Mouse (Mus musculus) kidney, adult 18-20 months (tissue): ENCODE measurements around the gene Skap2.

Experiments
- DNase-seq: peaks from one replicate; pipeline ENCODE4 v3.0.0; 2021

Gene Skap2

GRCm38 (mm10) chr6:51886902-51887431, 125.4 kb downstream of the Skap2 start:
- DNase-seq = no peak

GRCm38 (mm10) chr6:51882880-51883274, 129.5 kb downstream of the Skap2 start:
- no peak for DNase-seq

GRCm38 (mm10) chr6:51882266-51882879, 130.0 kb downstream of the Skap2 start:
- no peak for DNase-seq

DNA sequence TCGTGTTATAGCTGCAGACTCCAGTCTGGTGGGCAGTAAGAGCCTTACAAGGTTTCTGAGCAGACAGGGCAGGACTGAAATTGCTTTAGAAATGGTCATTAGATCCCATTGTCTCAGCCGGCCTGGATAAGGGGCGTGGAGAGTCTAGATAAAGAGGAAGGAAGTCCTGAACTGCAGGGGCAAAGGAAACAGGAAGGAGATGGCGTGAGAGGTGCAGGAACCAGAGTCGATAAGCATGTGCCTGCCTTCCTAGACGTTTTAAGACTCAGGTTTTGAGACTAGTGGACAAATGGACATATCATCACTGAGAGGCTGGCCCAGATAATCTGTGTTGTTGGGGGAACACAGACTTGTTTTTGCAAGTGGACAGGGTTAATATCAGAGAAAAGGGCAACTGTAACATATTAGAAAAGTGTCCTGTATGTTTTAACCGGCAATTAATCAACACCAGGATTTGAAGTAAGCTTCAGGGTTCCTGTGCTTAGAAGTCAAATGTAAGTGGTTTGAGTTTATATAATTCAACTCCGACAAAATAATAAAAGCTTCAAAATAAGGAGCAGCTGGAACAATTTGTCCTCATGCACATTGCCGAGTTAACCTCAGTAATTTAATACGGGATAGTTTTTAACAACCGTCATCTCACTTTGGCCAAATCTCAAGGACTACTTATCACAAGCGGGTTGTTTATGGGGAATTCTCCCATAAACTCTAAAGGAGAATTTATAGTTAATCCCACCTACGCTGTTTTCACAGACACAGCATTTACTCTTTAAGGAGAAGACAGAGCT, 131.0 kb downstream of the Skap2 start:
- DNase-seq = peak; percentile 34

GRCm38 (mm10) chr6:51880778-51881177, 131.6 kb downstream of the Skap2 start:
- no peak for DNase-seq

DNA sequence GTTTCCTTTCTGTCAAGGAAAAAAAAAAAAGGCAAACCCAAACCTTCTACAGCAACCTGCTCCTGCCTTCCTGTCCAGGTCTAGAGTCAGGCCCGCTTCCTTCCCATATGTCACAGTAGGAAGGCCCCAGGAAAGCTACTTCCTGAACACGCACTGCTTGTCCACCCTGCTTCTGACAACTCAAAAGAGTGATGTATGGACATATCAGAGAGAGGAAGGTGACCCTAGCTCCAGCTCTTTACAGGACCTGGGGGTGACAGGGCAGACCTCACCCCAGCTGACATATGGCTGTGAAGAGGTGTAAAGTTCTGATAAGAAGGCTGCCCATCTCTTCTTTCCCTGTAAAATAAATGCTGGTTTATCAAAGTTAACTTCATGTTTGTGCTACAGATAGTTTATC, 133.8 kb downstream of the Skap2 start:
- DNase-seq = peak; percentile 12

- no peak for DNase-seq
Observed at GRCm38 (mm10) chr6:51876841-51877553, 135.4 kb downstream of the Skap2 start.

GRCm38 (mm10) chr6:51875884-51876626, 136.3 kb downstream of the Skap2 start:
- DNase-seq = peak; percentile 31

DNA sequence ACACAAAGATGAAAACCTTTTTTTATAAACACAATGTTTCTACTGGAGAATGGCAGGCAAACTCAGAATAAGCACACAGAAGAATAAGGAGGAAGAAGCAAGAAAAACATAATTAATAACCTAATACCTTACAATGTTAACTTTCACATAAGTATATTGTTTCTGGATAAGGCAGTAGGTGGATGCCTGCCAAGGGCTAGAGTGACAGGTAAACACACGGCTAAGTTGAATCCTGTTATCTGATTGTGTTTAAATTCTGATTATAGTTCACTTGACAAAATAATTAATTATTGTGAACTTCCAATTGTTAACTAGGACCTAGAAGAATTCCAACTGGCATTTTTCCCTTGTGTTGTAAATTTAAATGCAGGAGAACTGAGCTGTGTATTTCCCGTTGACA, 138.3 kb downstream of the Skap2 start:
- no peak for DNase-seq

GRCm38 (mm10) chr6:51871135-51871534, 141.2 kb downstream of the Skap2 start:
- no peak for DNase-seq

DNA sequence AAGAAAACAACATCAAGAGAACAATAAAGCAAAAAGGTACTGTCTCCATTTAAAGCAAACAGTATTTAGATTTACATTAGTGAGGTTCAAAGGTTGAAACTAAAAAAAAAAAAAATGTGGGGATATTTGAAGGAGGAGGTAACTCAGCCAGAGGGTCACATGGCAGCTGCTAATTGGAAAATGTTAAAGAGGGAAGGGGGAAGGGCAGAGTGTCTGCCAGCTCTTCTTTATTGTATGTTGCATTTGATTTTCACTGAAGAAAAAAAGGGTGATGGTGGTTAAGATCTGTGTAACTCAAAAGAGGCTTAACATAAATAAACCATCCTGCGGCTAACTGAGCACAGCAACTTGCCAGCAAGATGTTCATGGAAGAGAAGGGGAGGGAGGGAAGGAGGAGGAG, 142.1 kb downstream of the Skap2 start:
- DNase-seq = no peak

DNA sequence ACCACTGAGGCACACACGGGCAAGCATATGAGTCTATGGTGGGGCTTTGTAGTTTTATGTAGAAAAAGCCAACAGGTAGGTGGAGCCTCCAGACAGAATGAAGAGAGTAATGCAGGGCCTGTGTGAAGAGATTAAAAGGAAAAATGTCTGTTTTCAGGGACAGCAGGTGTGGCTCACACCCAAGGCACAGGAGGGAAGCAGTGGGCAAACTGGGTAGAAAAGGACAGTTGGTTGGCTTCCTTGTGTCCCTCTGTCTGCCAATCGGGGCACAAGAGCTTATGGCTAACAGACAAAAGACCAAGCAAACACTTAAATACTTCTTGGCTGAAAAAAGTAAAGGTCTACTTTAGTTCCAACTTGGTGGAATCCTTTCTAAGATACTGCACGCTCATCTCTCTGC, 145.8 kb downstream of the Skap2 start:
- DNase-seq = no peak

- no peak for DNase-seq
Observed at GRCm38 (mm10) chr6:51863508-51863907, 148.8 kb downstream of the Skap2 start.

GRCm38 (mm10) chr6:51860300-51860699, 152.0 kb downstream of the Skap2 start:
- no peak for DNase-seq

GRCm38 (mm10) chr6:51857821-51858220, 154.5 kb downstream of the Skap2 start:
- peak; percentile 93 for DNase-seq

GRCm38 (mm10) chr6:51853291-51853690, 159.1 kb downstream of the Skap2 start:
- DNase-seq = no peak

DNA sequence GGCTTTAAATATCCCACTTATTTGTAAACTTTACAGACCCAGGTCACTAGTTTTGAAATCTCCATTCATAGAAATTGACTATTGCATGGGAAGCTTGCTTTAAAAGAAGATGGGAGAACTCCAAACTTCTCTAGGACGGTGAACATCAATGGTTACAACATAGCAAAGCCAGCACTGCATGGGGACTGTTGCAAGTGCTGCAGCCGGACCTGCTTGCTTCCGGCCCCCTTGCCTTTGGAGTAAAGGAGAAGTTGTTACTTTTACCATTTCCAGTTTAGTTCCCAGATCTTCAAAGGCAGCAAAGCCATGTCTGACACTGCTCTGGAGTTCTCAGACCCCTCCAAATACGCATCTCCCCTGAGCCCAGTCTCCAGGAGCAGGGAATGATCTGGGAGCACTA, 159.7 kb downstream of the Skap2 start:
- DNase-seq = no peak

DNA sequence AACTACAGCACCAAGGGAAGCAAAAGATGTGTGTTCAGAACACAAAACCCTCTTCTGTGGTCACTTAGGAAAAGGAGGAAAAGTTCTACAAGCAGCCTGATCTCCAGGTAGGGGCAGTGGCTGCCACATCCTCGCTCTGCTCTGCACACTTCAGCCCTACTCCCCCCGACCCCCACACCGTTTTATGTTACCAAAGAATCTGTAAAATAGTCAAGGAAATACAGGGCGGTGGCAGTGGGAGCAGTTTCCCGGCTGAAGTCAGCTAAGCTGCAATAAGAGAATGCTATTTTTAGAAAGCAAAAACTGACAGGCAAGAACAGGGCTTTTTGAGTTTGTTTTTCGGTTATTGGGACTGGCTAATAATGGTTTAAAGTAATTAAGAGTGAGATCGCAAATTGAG, 160.8 kb downstream of the Skap2 start:
- no peak for DNase-seq

DNA sequence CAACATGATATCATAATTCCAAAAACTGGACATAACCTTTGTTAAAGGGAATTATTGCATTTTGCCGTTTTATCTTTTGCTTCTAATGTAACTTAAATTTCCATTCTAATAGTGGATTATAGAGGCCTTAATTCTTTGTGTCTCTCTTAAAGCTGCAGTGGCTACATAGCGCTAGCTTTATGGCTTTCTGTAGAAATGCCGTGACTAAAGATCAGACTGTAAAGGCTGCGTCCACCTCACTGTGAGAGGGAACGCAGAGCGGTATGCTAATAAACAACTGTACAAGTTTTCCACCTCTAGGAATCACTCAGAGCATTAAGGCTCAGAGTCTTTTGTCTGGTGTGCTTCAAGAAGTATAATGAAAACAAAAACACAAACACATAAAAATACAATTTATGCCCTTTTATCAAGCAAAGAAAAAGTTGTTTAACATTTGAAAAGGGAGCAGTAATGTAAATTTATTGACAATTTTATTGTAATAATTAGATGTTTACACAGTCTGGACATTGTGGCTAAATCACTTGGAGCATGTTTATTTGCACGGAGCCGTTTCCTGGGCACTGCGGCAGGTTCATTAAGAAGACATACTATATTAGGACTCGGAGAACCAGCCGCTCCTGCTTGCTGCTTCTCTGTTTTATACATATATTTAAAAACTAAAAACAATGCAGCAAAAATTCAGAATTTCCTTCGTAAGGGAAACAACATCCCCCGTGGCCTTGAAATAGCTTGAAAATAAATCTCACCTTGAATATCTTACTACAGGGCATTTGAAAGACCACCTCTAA, 162.1 kb downstream of the Skap2 start:
- DNase-seq = no peak

GRCm38 (mm10) chr6:51849561-51849960, 162.8 kb downstream of the Skap2 start:
- DNase-seq = no peak

DNA sequence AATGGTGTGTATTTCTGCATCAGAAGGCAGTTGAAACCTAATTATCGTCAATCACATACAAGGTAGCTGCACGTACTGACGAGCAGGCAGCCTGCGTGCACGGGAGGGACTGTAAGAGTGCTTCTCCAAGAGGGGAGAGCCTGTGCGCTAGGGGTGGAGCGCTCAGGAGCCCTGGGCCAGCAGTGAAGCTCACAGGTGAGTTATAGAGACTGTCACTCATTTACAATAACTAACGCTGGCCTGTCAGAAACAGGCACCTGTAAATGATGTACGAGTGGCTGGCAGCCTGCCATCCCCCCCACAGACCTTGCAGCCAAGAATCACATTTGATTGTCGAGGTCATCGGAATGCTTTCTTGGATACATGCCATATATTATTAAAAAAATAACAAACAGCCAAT, 168.2 kb downstream of the Skap2 start:
- DNase-seq = peak; percentile 51

GRCm38 (mm10) chr6:51843081-51843480, 169.3 kb downstream of the Skap2 start:
- DNase-seq = no peak
